Mouse (Mus musculus) MEL (cell line): ENCODE results near the gene Stac2. TPM values are rescaled to one million over a fixed set of nuclear protein-coding genes. Genes with fewer than 3 reads are reported as not detected.

ENCODE experiments used
- DNase-seq: peaks from one replicate; pipeline ENCODE4 v3.0.0; 2011; ENCODE audit warnings: low read depth, low spot score
- H3K27ac ChIP-seq: 2 replicates; pipeline ENCODE4 v1.5.1; 2012; ENCODE audit warnings: low read depth, mild to moderate bottlenecking, control low read depth, low read length, moderate library complexity; ENCODE audit not compliant: control insufficient read depth
- H3K27me3 ChIP-seq, 2 experiments: fragments of 150-350 bp in 1 of 2; sonication (generic) in 1 of 2; 2 replicates each; pipeline ENCODE4 v1.6.1; 2012; ENCODE audit warnings: low read length in 2 of 2, mild to moderate bottlenecking in 2 of 2, improper control_type of control experiment in 1 of 2, moderate library complexity in 1 of 2; ENCODE audit not compliant: insufficient read depth in 2 of 2, control insufficient read depth in 1 of 2
- H3K36me3 ChIP-seq, 2 experiments: 2 replicates each; pipeline ENCODE4 v1.6.1; 2012 to 2014; ENCODE audit warnings: low read length in 2 of 2, improper control_type of control experiment in 1 of 2, inconsistent platforms in 1 of 2, mild to moderate bottlenecking in 1 of 2; ENCODE audit not compliant: insufficient read depth in 2 of 2, control insufficient read depth in 1 of 2
- H3K4me1 ChIP-seq, 2 experiments: fragments of 150-350 bp in 1 of 2; sonication (generic) in 1 of 2; 2 replicates each; pipeline ENCODE4 v1.6.1; 2012; ENCODE audit warnings: low read length in 2 of 2, improper control_type of control experiment in 1 of 2, mild to moderate bottlenecking in 1 of 2; ENCODE audit not compliant: insufficient read depth in 2 of 2, control insufficient read depth in 1 of 2
- H3K4me3 ChIP-seq, 2 experiments: fragments of 150-350 bp in 1 of 2; sonication (generic) in 1 of 2; 2 replicates each; pipeline ENCODE4 v1.5.1; 2012; ENCODE audit warnings: low read depth in 2 of 2, low read length in 2 of 2, mild to moderate bottlenecking in 2 of 2, moderate library complexity in 2 of 2, control low read depth in 1 of 2, improper control_type of control experiment in 1 of 2; ENCODE audit not compliant: control insufficient read depth in 1 of 2, insufficient read depth in 1 of 2
- H3K79me2 ChIP-seq: 2 replicates; pipeline ENCODE4 v1.6.1; 2012; ENCODE audit warnings: mild to moderate bottlenecking, low read length, moderate library complexity; ENCODE audit not compliant: control insufficient read depth, poor library complexity, insufficient read depth
- H3K9ac ChIP-seq: 2 replicates; pipeline ENCODE4 v1.6.1; 2012; ENCODE audit warnings: low read depth, mild to moderate bottlenecking, control low read depth, low read length, moderate library complexity; ENCODE audit not compliant: control insufficient read depth, poor library complexity, severe bottlenecking
- H3K9me3 ChIP-seq: fragments of 150-350 bp; sonication (generic); replicated peaks from 2 replicates; pipeline ENCODE4 v1.6.1; 2012; ENCODE audit warnings: mild to moderate bottlenecking, low read length, improper control_type of control experiment, moderate library complexity; ENCODE audit not compliant: insufficient read depth
- BHLHE40 ChIP-seq: IDR thresholded peaks from 2 replicates; pipeline ENCODE4 v1.6.1; 2012; ENCODE audit warnings: low read depth, mild to moderate bottlenecking, inconsistent platforms, low read length, improper control_type of control experiment, borderline replicate concordance
- CHD2 ChIP-seq: IDR thresholded peaks from 2 replicates; pipeline ENCODE4 v1.6.1; 2011; ENCODE audit warnings: low read length, improper control_type of control experiment
- CTCF ChIP-seq, 3 experiments: IDR thresholded peaks in 2 of 3; conservative IDR thresholded peaks in 1 of 3; 2 replicates each; pipeline ENCODE4 v1.5.1; 2011 to 2012; ENCODE audit warnings: low read length in 3 of 3, low read depth in 2 of 3, mild to moderate bottlenecking in 2 of 3, improper control_type of control experiment in 1 of 3, inconsistent platforms in 1 of 3, mixed read lengths in 1 of 3, moderate library complexity in 1 of 3; ENCODE audit not compliant: control insufficient read depth in 1 of 3, insufficient read depth in 1 of 3, poor library complexity in 1 of 3, severe bottlenecking in 1 of 3
- ETS1 ChIP-seq: IDR thresholded peaks from 2 replicates; pipeline ENCODE4 v1.6.1; 2012; ENCODE audit warnings: low read depth, mild to moderate bottlenecking, inconsistent platforms, low read length, improper control_type of control experiment, moderate library complexity
- HCFC1 ChIP-seq: IDR thresholded peaks from 2 replicates; pipeline ENCODE4 v1.6.1; 2012; ENCODE audit warnings: low read depth, mild to moderate bottlenecking, inconsistent platforms, low read length, improper control_type of control experiment, moderate library complexity
- JUND ChIP-seq: IDR thresholded peaks from 2 replicates; pipeline ENCODE4 v1.6.1; 2011; ENCODE audit warnings: low read depth, mild to moderate bottlenecking, improper control_type of control experiment, low read length
- KAT2A ChIP-seq: conservative IDR thresholded peaks from 2 replicates; pipeline ENCODE4 v1.6.1; 2012; ENCODE audit warnings: low read depth, low read length, improper control_type of control experiment, inconsistent platforms
- MAX ChIP-seq: IDR thresholded peaks from 2 replicates; pipeline ENCODE4 v1.6.1; 2011; ENCODE audit warnings: low read length, improper control_type of control experiment
- MAZ ChIP-seq: IDR thresholded peaks from 2 replicates; pipeline ENCODE4 v1.6.1; 2012; ENCODE audit warnings: low read depth, mild to moderate bottlenecking, inconsistent platforms, low read length, improper control_type of control experiment
- MEF2A ChIP-seq: IDR thresholded peaks from 2 replicates; pipeline ENCODE4 v1.6.1; 2014; ENCODE audit warnings: low read depth, mild to moderate bottlenecking, inconsistent platforms, low read length, improper control_type of control experiment; ENCODE audit not compliant: poor library complexity, insufficient replicate concordance, severe bottlenecking; ENCODE audit errors: extremely low read depth
- MYB ChIP-seq: IDR thresholded peaks from 2 replicates; pipeline ENCODE4 v1.6.1; 2011; ENCODE audit warnings: mild to moderate bottlenecking, low read depth, low read length, improper control_type of control experiment
- MYC ChIP-seq: IDR thresholded peaks from 2 replicates; pipeline ENCODE4 v1.6.1; 2011; ENCODE audit warnings: low read depth, mild to moderate bottlenecking, low read length, improper control_type of control experiment, moderate library complexity
- NRF1 ChIP-seq: IDR thresholded peaks from 2 replicates; pipeline ENCODE4 v1.6.1; 2014; ENCODE audit warnings: low read depth, mild to moderate bottlenecking, inconsistent platforms, low read length, improper control_type of control experiment, moderate library complexity; ENCODE audit not compliant: poor library complexity, insufficient read depth, severe bottlenecking
- POLR2A ChIP-seq, 2 experiments: IDR thresholded peaks; 2 replicates each; pipeline ENCODE4 v1.6.1; 2011 to 2012; ENCODE audit warnings: low read length in 2 of 2, mild to moderate bottlenecking in 2 of 2, control low read depth in 1 of 2, improper control_type of control experiment in 1 of 2, low read depth in 1 of 2, moderate library complexity in 1 of 2; ENCODE audit not compliant: control insufficient read depth in 1 of 2, insufficient read depth in 1 of 2, poor library complexity in 1 of 2
- RAD21 ChIP-seq: IDR thresholded peaks from 2 replicates; pipeline ENCODE4 v1.6.1; 2011; ENCODE audit warnings: mild to moderate bottlenecking, low read depth, low read length, improper control_type of control experiment
- RCOR1 ChIP-seq: IDR thresholded peaks from 2 replicates; pipeline ENCODE4 v1.6.1; 2012; ENCODE audit warnings: low read depth, mild to moderate bottlenecking, inconsistent platforms, low read length, improper control_type of control experiment
- SMC3 ChIP-seq: IDR thresholded peaks from 2 replicates; pipeline ENCODE4 v1.6.1; 2011; ENCODE audit warnings: low read depth, low read length, improper control_type of control experiment
- TAL1 ChIP-seq: IDR thresholded peaks from 2 replicates; pipeline ENCODE4 v1.6.1; 2012; ENCODE audit warnings: mild to moderate bottlenecking, inconsistent platforms, low read length, moderate library complexity, mixed read lengths
- TCF12 ChIP-seq: IDR thresholded peaks from 2 replicates; pipeline ENCODE4 v1.6.1; 2014; ENCODE audit warnings: low read depth, mild to moderate bottlenecking, inconsistent platforms, low read length, improper control_type of control experiment, moderate library complexity
- USF1 ChIP-seq: IDR thresholded peaks from 2 replicates; pipeline ENCODE4 v1.6.1; 2014; ENCODE audit warnings: low read depth, mild to moderate bottlenecking, inconsistent platforms, low read length, improper control_type of control experiment, moderate library complexity
- USF2 ChIP-seq, 2 experiments: IDR thresholded peaks; 2 replicates each; pipeline ENCODE4 v1.6.1; 2011 to 2012; ENCODE audit warnings: improper control_type of control experiment in 2 of 2, low read length in 2 of 2, borderline replicate concordance in 1 of 2, inconsistent platforms in 1 of 2, low read depth in 1 of 2, mild to moderate bottlenecking in 1 of 2; ENCODE audit not compliant: insufficient read depth in 1 of 2
- ZNF384 ChIP-seq: IDR thresholded peaks from 2 replicates; pipeline ENCODE4 v1.6.1; 2012; ENCODE audit warnings: low read depth, mild to moderate bottlenecking, inconsistent platforms, low read length, improper control_type of control experiment
- polyA plus RNA-seq, 2 experiments: library from polyadenylated mRNA; stranded (reverse) in 1 of 2; unstranded in 1 of 2; fragments of >175 nt in 1 of 2; fragments of >200 nt in 1 of 2; gene quantifications; 2 replicates each; pipeline versions ENCODE4 v1.2.1 to v1.2.4; 2012; ENCODE audit warnings: low replicate concordance in 2 of 2, low read depth in 1 of 2; ENCODE audit not compliant: insufficient read length in 2 of 2, insufficient read depth in 1 of 2, missing spikeins in 1 of 2
- total RNA-seq: library from RNA; depleted of rRNA; stranded (reverse); fragments of 300-350 nt; gene quantifications from 2 replicates; pipeline ENCODE4 v1.2.3, GENCODE M21; 2012

The Stac2 gene
- total and polyA plus RNA-seq, 3 experiments, result 0.04 TPM; not detected in 2

DNA sequence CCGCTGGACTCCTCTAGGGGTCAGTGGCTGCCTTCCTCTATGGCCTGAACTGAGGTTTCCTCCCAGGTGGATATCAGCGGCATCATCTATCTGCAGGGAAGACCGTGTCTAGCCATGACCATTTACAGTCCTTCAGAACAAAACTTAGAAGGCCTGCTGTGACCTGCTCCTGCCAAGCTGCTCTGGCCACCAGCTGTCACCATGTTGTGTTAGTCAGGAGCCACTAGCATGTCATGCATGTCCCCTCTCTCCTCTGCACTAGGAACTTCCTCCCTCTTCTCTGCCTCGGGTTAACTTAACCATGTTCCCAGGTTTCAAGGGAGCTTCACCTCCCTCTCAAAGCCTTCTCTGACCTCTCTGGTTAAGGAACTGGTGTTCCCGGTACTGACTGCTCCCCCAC, 53.5 kb downstream of the Stac2 start:
- no peak overlapping the region for H3K27ac ChIP-seq
- H3K27me3 ChIP-seq, result no peaks in the 10 kb centered on the region

DNA sequence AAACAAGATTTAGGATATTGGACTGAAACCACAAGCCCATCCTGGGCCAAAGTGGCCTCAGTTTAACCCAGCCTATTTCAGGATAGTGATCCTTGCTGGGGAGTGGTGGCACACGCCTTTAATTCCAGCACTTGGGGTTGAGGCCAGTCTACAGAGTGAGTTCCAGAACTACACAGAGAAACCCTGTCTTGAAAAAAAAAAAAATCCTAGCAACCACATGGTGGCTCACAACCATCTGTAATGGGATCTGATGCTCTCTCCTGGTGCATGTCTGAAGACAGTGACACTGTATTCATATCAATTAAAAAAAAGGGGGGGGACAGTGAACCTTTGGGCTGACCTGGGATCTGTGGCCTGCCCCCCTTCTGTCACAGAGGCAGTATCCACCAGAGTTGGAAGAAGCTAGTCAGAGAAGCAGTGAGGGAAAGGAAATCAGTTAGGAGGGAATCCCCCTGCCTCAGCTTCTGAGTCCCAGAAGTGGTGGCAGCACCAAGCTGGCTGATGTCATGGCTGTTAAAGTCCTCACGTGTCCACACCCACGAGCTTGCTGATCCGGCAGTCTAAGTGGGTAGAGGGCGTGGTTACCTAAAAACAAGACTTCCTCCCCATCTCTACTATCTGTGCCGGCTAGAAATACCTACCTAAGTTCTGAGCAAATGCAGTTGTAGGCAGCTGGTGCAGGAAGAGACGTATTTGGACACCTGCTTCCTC, 54.2 kb downstream of the Stac2 start:
- H3K27ac ChIP-seq, result no peak overlapping the region
- peaks cover 8 to 24% of the 10 kb centered on the region in 2 experiments; a peak in 3 of 4 replicates for H3K4me1 ChIP-seq
- H3K36me3 ChIP-seq, result peaks cover 0 to 8% of the 10 kb centered on the region in 2 experiments; a peak in 2 of 4 replicates
- H3K27me3 ChIP-seq, result no peaks in the 10 kb centered on the region
- peak overlapping the region; percentile 11 to 28; a peak in 2 of 4 replicates for H3K4me3 ChIP-seq
- DNase-seq, result peak; percentile 69
- peak overlapping the region; percentile 31; the same call in 1 of the 2 replicates for H3K9ac ChIP-seq
- TF ChIP-seq USF1 (peak; percentile 79), USF2 (IDR thresholded peaks at IDR 0.05; ENCODE audit: borderline replicate concordance in 1 of 2, insufficient read depth in 1 of 2, low read depth in 1 of 2, low read length in 2 of 2) (0 out of 4 replicates have a peak, but pooled peaks of 1 of the 2 experiments have one; percentile 17), TAL1 (no peak), KAT2A (no peak), MAX (peak; percentile 3; the same call in 1 of the 2 replicates), BHLHE40 (peak; percentile 75), TCF12 (no peak), ETS1 (0 out of 2 replicates have a peak, but pooled peaks have one; percentile 10), MEF2A (no peak), MAZ (no peak), ZNF384 (peak; percentile 68; the same call in 1 of the 2 replicates)
- TF ChIP-seq, all 39 proteins: peak for 6
- no peaks in the 10 kb centered on the region for H3K9me3 ChIP-seq
- H3K79me2 ChIP-seq, result no peaks in the 10 kb centered on the region

More for the DNA sequence above, 53.5 kb downstream of the Stac2 start:
- Histone ChIP-seq H3K4me1 (peaks cover 8 to 19% of the 10 kb centered on the region in 2 experiments; a peak in 3 of 4 replicates), H3K9me3 (no peaks in the 10 kb centered on the region), H3K4me3 (no peak overlapping the region), H3K36me3 (peaks cover 0 to 8% of the 10 kb centered on the region in 2 experiments; a peak in 2 of 4 replicates), H3K79me2 (no peaks in the 10 kb centered on the region), H3K9ac (no peak overlapping the region)
- peak; percentile 26 for DNase-seq
- TF ChIP-seq CHD2, result no peak
- TF ChIP-seq NRF1, result no peak
- no peak for TF ChIP-seq USF1
- TF ChIP-seq ETS1, result no peak
- TF ChIP-seq JUND, result no peak
- no peak for TF ChIP-seq MYB
- no peak for TF ChIP-seq TCF12
- no peak for TF ChIP-seq TAL1
- TF ChIP-seq RAD21, result no peak
- no peak for TF ChIP-seq SMC3
- no peak for TF ChIP-seq POLR2A (IDR thresholded peaks at IDR 0.05; ENCODE audit: control insufficient read depth in 1 of 2, insufficient read depth in 1 of 2, low read depth in 1 of 2, low read length in 2 of 2, poor library complexity in 1 of 2)
- no peak for TF ChIP-seq MYC
- no peak for TF ChIP-seq RCOR1
- TF ChIP-seq HCFC1, result no peak
- no peak for TF ChIP-seq CTCF (IDR thresholded peaks at IDR 0.05 in 2 of 3, conservative IDR thresholded peaks at IDR 0.05 in 1 of 3; ENCODE audit: control insufficient read depth in 1 of 3, insufficient read depth in 1 of 3, low read depth in 2 of 3, low read length in 3 of 3, poor library complexity in 1 of 3, severe bottlenecking in 1 of 3)
